Mouse (Mus musculus): Measurements from ENCODE around the gene Dph2. TPM values are rescaled to one million over a fixed set of nuclear protein-coding genes. Genes with fewer than 3 reads are reported as not detected.

Dph2 gene
- total and polyA plus RNA-seq, 2 experiments from 2014 or later: 16.7 to 22.3 TPM

DNA sequence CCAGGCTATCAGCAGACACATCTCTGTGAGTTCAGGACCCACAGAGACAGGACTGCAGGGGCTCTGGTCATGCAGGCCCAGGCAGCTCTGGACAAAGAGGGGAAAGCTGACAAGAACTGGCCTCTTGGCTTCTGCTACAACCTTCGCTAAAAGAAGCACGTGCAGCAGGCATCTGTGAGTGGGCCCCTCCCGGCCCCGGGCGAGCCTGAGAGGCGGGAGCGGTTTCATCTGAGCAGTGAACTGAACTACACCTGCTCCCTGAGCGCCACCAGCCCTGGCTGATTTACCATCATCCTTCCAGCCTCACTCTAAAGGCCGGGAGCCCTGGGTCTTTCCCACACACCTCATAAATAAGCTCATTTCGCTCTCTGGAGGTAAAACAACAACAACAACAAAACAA is 13.5 kb downstream of the Dph2 start:
- Histone ChIP-seq H3K4me2 (ENCODE audit: low read depth) (no peak overlapping the region), H3K9ac (no peak overlapping the region), H3K36me3 (ENCODE audit: insufficient read depth) (peaks cover 59% of the 10 kb centered on the region), H3K27ac (ENCODE audit: low read depth, low read length) (no peak overlapping the region), H3K9me3 (ENCODE audit: low read length) (no peaks in the 10 kb centered on the region), H3K4me1 (ENCODE audit: insufficient read depth) (peaks cover 6% of the 10 kb centered on the region), H3K27me3 (ENCODE audit: insufficient read depth, low read length) (no peaks in the 10 kb centered on the region), H3K4me3 (ENCODE audit: low read depth, low read length) (no peak overlapping the region)
- TF ChIP-seq CTCF (IDR thresholded peaks at IDR 0.05; ENCODE audit: low read depth): no peak
- 68% methylated on average over 10 of the region's 10 CpGs for WGBS
- ATAC-seq (no peak), DNase-seq (no peak)

- Histone ChIP-seq H3K9me3 (ENCODE audit: low read length) (no peaks in the 10 kb centered on the region), H3K27ac (ENCODE audit: low read depth, low read length) (no peak overlapping the region), H3K9ac (no peak overlapping the region), H3K36me3 (ENCODE audit: insufficient read depth) (peaks cover 56% of the 10 kb centered on the region), H3K4me3 (ENCODE audit: low read depth, low read length) (no peak overlapping the region), H3K4me2 (ENCODE audit: low read depth) (no peak overlapping the region), H3K27me3 (ENCODE audit: insufficient read depth, low read length) (no peaks in the 10 kb centered on the region), H3K4me1 (ENCODE audit: insufficient read depth) (no peaks in the 10 kb centered on the region)
- ATAC-seq (no peak), DNase-seq (no peak)
- TF ChIP-seq CTCF (IDR thresholded peaks at IDR 0.05; ENCODE audit: low read depth): no peak
- 90% methylated on average over 9 of the region's 9 CpGs for WGBS
These were observed 18.2 kb downstream of the Dph2 start for GRCm38 (mm10) chr4:117873615-117874014.

GRCm38 (mm10) chr4:117872471-117872886 is 19.4 kb downstream of the Dph2 start, which contains the start of gene Ccdc24:
Gene Ccdc24 (minus strand): TSS chr4:117872557.
- Histone ChIP-seq H3K27me3 (ENCODE audit: insufficient read depth, low read length) (no peaks in the 10 kb centered on the region), H3K36me3 (ENCODE audit: insufficient read depth) (peaks cover 45% of the 10 kb centered on the region), H3K4me1 (ENCODE audit: insufficient read depth) (no peaks in the 10 kb centered on the region), H3K4me3 (ENCODE audit: low read depth, low read length) (no peak within 1 kb of the TSS), H3K4me2 (ENCODE audit: low read depth) (peak within 1 kb of the TSS; percentile 19; the same call in 1 of the 2 replicates), H3K9me3 (ENCODE audit: low read length) (no peaks in the 10 kb centered on the region), H3K9ac (no peak within 1 kb of the TSS), H3K27ac (ENCODE audit: low read depth, low read length) (no peak within 1 kb of the TSS)
- no peak for DNase-seq
- ATAC-seq: no peak; the same call in 1 of the 2 replicates
- TF ChIP-seq CTCF (IDR thresholded peaks at IDR 0.05; ENCODE audit: low read depth): no peak
- WGBS: 11% methylated on average over 14 of the region's 14 CpGs

- Histone ChIP-seq H3K27ac (ENCODE audit: low read depth, low read length) (no peak overlapping the region), H3K4me1 (ENCODE audit: insufficient read depth) (no peaks in the 10 kb centered on the region), H3K9ac (no peak overlapping the region), H3K36me3 (ENCODE audit: insufficient read depth) (peaks cover 38% of the 10 kb centered on the region), H3K4me3 (ENCODE audit: low read depth, low read length) (no peak overlapping the region), H3K27me3 (ENCODE audit: insufficient read depth, low read length) (no peaks in the 10 kb centered on the region), H3K4me2 (ENCODE audit: low read depth) (no peak overlapping the region), H3K9me3 (ENCODE audit: low read length) (no peaks in the 10 kb centered on the region)
- DNase-seq (no peak), ATAC-seq (no peak)
- TF ChIP-seq CTCF (IDR thresholded peaks at IDR 0.05; ENCODE audit: low read depth): no peak
- 69% methylated on average over 7 of the region's 7 CpGs for WGBS
These were observed 20.0 kb downstream of the Dph2 start for GRCm38 (mm10) chr4:117871787-117872186.

DNA sequence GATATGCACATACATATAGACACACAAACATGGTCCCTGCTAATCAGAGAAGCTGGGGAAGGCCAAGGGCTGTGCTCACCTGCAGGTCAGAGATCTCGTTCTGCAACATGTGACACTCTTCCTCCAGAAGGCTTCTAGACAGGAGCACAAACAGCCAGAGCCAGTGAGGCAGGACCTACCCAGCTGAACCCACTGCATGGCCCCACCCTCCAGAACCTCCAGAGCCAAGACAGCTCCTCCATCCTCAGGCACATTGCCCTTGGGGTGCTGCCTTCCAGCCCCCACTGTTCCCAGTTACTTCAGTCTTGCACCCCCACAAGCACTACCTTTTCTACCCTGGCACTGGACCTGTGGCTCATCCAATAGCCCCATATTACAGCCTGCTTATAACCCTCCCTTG is 21.4 kb downstream of the Dph2 start:
- H3K4me3 ChIP-seq (ENCODE audit: low read depth, low read length): no peak overlapping the region
- no peak overlapping the region for H3K27ac ChIP-seq (ENCODE audit: low read depth, low read length)
- DNase-seq (no peak), ATAC-seq (no peak)
- no peaks in the 10 kb centered on the region for H3K4me1 ChIP-seq (ENCODE audit: insufficient read depth)
- 61% methylated on average over 1 of the region's 1 CpGs for WGBS
- H3K27me3 ChIP-seq (ENCODE audit: insufficient read depth, low read length): no peaks in the 10 kb centered on the region
- peaks cover 26% of the 10 kb centered on the region for H3K36me3 ChIP-seq (ENCODE audit: insufficient read depth)
- H3K9ac ChIP-seq: no peak overlapping the region
- no peak overlapping the region for H3K4me2 ChIP-seq (ENCODE audit: low read depth)
- no peak for TF ChIP-seq CTCF (IDR thresholded peaks at IDR 0.05; ENCODE audit: low read depth)
- H3K9me3 ChIP-seq (ENCODE audit: low read length): no peaks in the 10 kb centered on the region

DNA sequence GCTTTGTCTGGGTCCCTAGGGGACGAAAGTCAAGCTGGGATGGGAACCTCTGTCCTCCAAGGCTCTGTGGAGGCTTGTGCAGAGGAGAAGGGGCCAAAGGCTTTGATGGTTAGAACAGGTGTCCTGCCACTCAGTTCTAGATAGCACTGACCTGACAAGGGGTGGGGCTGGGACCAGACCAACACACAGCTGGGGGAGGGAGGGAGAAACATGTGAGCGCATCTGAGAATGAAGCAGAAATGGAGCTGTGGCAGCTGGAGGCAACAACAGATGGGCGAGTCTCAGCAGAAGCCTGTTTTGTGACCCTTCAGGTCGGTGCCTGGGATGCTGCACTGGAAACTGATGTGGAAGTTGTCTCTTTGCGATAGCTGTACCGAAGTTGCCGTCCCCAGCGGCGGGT is 22.5 kb downstream of the Dph2 start:
- H3K9me3 ChIP-seq (ENCODE audit: low read length): no peaks in the 10 kb centered on the region
- H3K4me2 ChIP-seq (ENCODE audit: low read depth): no peak overlapping the region
- no peaks in the 10 kb centered on the region for H3K4me1 ChIP-seq (ENCODE audit: insufficient read depth)
- ATAC-seq (no peak), DNase-seq (no peak)
- peaks cover 15% of the 10 kb centered on the region for H3K36me3 ChIP-seq (ENCODE audit: insufficient read depth)
- WGBS: 76% methylated on average over 9 of the region's 9 CpGs
- no peak for TF ChIP-seq CTCF (IDR thresholded peaks at IDR 0.05; ENCODE audit: low read depth)
- no peaks in the 10 kb centered on the region for H3K27me3 ChIP-seq (ENCODE audit: insufficient read depth, low read length)
- no peak overlapping the region for H3K27ac ChIP-seq (ENCODE audit: low read depth, low read length)
- no peak overlapping the region for H3K4me3 ChIP-seq (ENCODE audit: low read depth, low read length)
- H3K9ac ChIP-seq: no peak overlapping the region

GRCm38 (mm10) chr4:117867823-117868222 is 24.0 kb downstream of the Dph2 start:
- WGBS: 12% methylated on average over 24 of the region's 24 CpGs
- ATAC-seq (peak; percentile 27; the same call in 1 of the 2 replicates), DNase-seq (peak; percentile 69)
- Histone ChIP-seq H3K27ac (ENCODE audit: low read depth, low read length) (no peak overlapping the region), H3K4me1 (ENCODE audit: insufficient read depth) (no peaks in the 10 kb centered on the region), H3K9ac (no peak overlapping the region), H3K9me3 (ENCODE audit: low read length) (no peaks in the 10 kb centered on the region), H3K4me2 (ENCODE audit: low read depth) (no peak overlapping the region), H3K27me3 (ENCODE audit: insufficient read depth, low read length) (no peaks in the 10 kb centered on the region), H3K36me3 (ENCODE audit: insufficient read depth) (peaks cover 3% of the 10 kb centered on the region; the same call in 1 of the 2 replicates), H3K4me3 (ENCODE audit: low read depth, low read length) (no peak overlapping the region)
- peak; percentile 83 for TF ChIP-seq CTCF (IDR thresholded peaks at IDR 0.05; ENCODE audit: low read depth)

Measured in forebrain, postnatal 0 days (tissue).